Mouse (Mus musculus): ENCODE results near the gene Sgsh. TPM values are rescaled to one million over a fixed set of nuclear protein-coding genes. Genes with fewer than 3 reads are reported as not detected.

The Sgsh gene
- polyA plus RNA-seq, 1 experiment from 2014 or later = 3.7 TPM

GRCm38 (mm10) chr11:119322521-119322920, 32.8 kb downstream of the Sgsh start:
- ATAC-seq = no peak
- Histone ChIP-seq H3K36me3 (ENCODE audit: control insufficient read depth, insufficient read depth) (no peaks in the 10 kb centered on the region), H3K9me3 (ENCODE audit: control insufficient read depth, low read length) (no peaks in the 10 kb centered on the region), H3K27ac (ENCODE audit: low read length) (no peak overlapping the region), H3K9ac (replicated peaks; ENCODE audit: low read depth, low read length) (no peak overlapping the region), H3K4me2 (ENCODE audit: low read length) (no peak overlapping the region), H3K4me1 (replicated peaks; ENCODE audit: control insufficient read depth, insufficient read depth, low read length) (no peaks in the 10 kb centered on the region), H3K27me3 (replicated peaks; ENCODE audit: control insufficient read depth, insufficient read depth, low read length) (no peaks in the 10 kb centered on the region), H3K4me3 (replicated peaks; ENCODE audit: low read length) (no peak overlapping the region)
- 82% methylated on average over 13 of the region's 13 CpGs for WGBS

DNA sequence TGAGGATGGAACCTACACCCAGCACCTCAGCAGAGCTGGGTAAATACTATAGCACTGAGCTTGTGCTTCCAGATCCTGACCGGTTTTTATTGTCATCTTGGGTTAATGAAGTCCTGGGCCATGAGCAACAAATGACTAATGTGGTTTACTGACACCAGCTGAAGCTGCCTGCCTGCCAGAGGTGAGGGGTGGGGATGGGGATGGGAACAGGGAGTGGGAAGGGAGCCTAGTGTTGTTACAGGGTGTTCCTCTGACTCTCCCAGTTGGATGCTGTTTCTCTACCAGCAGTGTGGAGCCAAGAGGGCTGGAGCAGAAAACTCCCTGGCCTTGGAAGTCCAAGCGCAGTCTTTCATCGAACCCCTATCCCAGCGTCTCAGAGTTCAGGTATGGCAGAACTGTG, 38.6 kb downstream of the Sgsh start:
- Histone ChIP-seq H3K4me3 (replicated peaks; ENCODE audit: low read length) (no peak overlapping the region), H3K27me3 (replicated peaks; ENCODE audit: control insufficient read depth, insufficient read depth, low read length) (no peaks in the 10 kb centered on the region), H3K36me3 (ENCODE audit: control insufficient read depth, insufficient read depth) (no peaks in the 10 kb centered on the region), H3K4me2 (ENCODE audit: low read length) (no peak overlapping the region), H3K27ac (ENCODE audit: low read length) (no peak overlapping the region), H3K4me1 (replicated peaks; ENCODE audit: control insufficient read depth, insufficient read depth, low read length) (no peaks in the 10 kb centered on the region), H3K9me3 (ENCODE audit: control insufficient read depth, low read length) (no peaks in the 10 kb centered on the region), H3K9ac (replicated peaks; ENCODE audit: low read depth, low read length) (no peak overlapping the region)
- 79% methylated on average over 4 of the region's 4 CpGs for WGBS
- ATAC-seq = no peak

DNA sequence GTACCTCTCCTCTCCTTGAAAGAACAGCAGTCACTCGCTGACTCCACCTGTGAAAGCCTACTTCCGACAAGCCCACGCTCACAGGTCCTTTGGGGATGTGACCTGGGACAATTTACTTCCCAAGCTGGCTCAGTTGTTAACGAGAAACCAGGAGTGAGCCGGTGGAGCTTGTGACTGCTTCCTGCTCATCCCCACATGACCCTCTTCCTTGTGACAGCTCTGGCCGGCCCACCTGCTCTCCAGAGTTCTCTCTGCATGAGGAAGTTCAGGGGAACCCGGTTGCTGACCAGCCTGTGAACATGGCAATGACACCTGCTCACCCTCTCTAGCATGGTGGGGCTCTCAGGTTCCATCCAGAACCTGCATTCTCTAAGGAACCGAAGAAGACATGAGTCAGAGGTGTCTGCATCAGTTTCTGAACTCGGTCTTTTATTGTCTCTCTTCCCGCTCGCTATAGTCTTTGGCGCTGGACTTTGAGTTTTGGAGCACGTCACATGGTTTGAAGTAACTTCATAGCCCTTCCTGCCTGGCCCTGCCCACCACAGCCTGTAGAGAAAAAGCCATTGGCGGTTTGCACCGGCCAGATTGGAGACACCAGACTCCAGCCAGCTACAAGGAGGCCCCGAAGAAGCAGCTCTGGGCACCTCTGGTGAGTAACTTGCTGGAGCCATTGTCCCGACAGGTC, 40.9 kb downstream of the Sgsh start:
- Histone ChIP-seq H3K9ac (replicated peaks; ENCODE audit: low read depth, low read length) (no peak overlapping the region), H3K4me1 (replicated peaks; ENCODE audit: control insufficient read depth, insufficient read depth, low read length) (no peaks in the 10 kb centered on the region), H3K9me3 (ENCODE audit: control insufficient read depth, low read length) (no peaks in the 10 kb centered on the region), H3K27me3 (replicated peaks; ENCODE audit: control insufficient read depth, insufficient read depth, low read length) (peaks cover 5% of the 10 kb centered on the region; the same call in 1 of the 2 replicates), H3K27ac (ENCODE audit: low read length) (no peak overlapping the region), H3K4me2 (ENCODE audit: low read length) (no peak overlapping the region), H3K4me3 (replicated peaks; ENCODE audit: low read length) (no peak overlapping the region), H3K36me3 (ENCODE audit: control insufficient read depth, insufficient read depth) (no peaks in the 10 kb centered on the region)
- 81% methylated on average over 17 of the region's 17 CpGs for WGBS
- no peak for ATAC-seq

DNA sequence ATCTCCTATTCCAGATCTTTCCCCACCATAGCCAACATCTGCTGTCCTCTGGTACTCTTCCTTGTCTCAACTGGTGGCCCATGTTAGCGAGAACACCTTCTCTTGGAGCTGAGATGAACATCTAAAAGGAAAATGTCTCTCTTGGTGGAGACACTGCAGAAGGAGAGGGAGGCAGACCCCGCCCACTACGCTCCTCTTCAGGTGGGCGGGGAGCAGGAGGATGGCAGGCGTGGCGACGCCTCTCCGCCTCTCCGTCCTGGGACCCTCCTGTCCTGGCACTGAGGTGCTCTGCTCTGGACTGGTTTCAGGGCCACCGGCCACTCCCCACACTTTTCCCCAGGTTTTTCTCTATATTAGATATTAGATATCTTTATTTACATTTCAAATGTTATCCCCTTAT, 44.7 kb downstream of the Sgsh start:
- Histone ChIP-seq H3K4me1 (replicated peaks; ENCODE audit: control insufficient read depth, insufficient read depth, low read length) (no peaks in the 10 kb centered on the region), H3K27ac (ENCODE audit: low read length) (no peak overlapping the region), H3K36me3 (ENCODE audit: control insufficient read depth, insufficient read depth) (no peaks in the 10 kb centered on the region), H3K9ac (replicated peaks; ENCODE audit: low read depth, low read length) (no peak overlapping the region), H3K4me2 (ENCODE audit: low read length) (no peak overlapping the region), H3K4me3 (replicated peaks; ENCODE audit: low read length) (no peak overlapping the region), H3K9me3 (ENCODE audit: control insufficient read depth, low read length) (no peaks in the 10 kb centered on the region), H3K27me3 (replicated peaks; ENCODE audit: control insufficient read depth, insufficient read depth, low read length) (peaks cover 5% of the 10 kb centered on the region; the same call in 1 of the 2 replicates)
- 11% methylated on average over 10 of the region's 10 CpGs for WGBS
- no peak for ATAC-seq

GRCm38 (mm10) chr11:119307916-119308315, 47.4 kb downstream of the Sgsh start:
- Histone ChIP-seq H3K4me3 (replicated peaks; ENCODE audit: low read length) (no peak overlapping the region), H3K4me2 (ENCODE audit: low read length) (no peak overlapping the region), H3K36me3 (ENCODE audit: control insufficient read depth, insufficient read depth) (no peaks in the 10 kb centered on the region), H3K9me3 (ENCODE audit: control insufficient read depth, low read length) (no peaks in the 10 kb centered on the region), H3K9ac (replicated peaks; ENCODE audit: low read depth, low read length) (no peak overlapping the region), H3K4me1 (replicated peaks; ENCODE audit: control insufficient read depth, insufficient read depth, low read length) (no peaks in the 10 kb centered on the region), H3K27ac (ENCODE audit: low read length) (no peak overlapping the region), H3K27me3 (replicated peaks; ENCODE audit: control insufficient read depth, insufficient read depth, low read length) (peaks cover 5% of the 10 kb centered on the region; the same call in 1 of the 2 replicates)
- ATAC-seq = no peak
- WGBS = 37% methylated on average over 11 of the region's 11 CpGs

- no peaks in the 10 kb centered on the region for H3K4me1 ChIP-seq (replicated peaks; ENCODE audit: control insufficient read depth, insufficient read depth, low read length)
- H3K36me3 ChIP-seq (ENCODE audit: control insufficient read depth, insufficient read depth) = no peaks in the 10 kb centered on the region
- no peaks in the 10 kb centered on the region for H3K9me3 ChIP-seq (ENCODE audit: control insufficient read depth, low read length)
- H3K4me3 ChIP-seq (replicated peaks; ENCODE audit: low read length) = no peak within 1 kb of the TSS
- WGBS = 74% methylated on average over 1 of the region's 1 CpGs
- H3K4me2 ChIP-seq (ENCODE audit: low read length) = no peak within 1 kb of the TSS
- peaks cover 5% of the 10 kb centered on the region; the same call in 1 of the 2 replicates for H3K27me3 ChIP-seq (replicated peaks; ENCODE audit: control insufficient read depth, insufficient read depth, low read length)
- H3K27ac ChIP-seq (ENCODE audit: low read length) = no peak within 1 kb of the TSS
- ATAC-seq = no peak
- no peak within 1 kb of the TSS for H3K9ac ChIP-seq (replicated peaks; ENCODE audit: low read depth, low read length)
These were observed 47.8 kb downstream of the Sgsh start, which contains the start of gene Card14 for GRCm38 (mm10) chr11:119307658-119307867. Gene Card14 (plus strand): TSS chr11:119307768.

DNA sequence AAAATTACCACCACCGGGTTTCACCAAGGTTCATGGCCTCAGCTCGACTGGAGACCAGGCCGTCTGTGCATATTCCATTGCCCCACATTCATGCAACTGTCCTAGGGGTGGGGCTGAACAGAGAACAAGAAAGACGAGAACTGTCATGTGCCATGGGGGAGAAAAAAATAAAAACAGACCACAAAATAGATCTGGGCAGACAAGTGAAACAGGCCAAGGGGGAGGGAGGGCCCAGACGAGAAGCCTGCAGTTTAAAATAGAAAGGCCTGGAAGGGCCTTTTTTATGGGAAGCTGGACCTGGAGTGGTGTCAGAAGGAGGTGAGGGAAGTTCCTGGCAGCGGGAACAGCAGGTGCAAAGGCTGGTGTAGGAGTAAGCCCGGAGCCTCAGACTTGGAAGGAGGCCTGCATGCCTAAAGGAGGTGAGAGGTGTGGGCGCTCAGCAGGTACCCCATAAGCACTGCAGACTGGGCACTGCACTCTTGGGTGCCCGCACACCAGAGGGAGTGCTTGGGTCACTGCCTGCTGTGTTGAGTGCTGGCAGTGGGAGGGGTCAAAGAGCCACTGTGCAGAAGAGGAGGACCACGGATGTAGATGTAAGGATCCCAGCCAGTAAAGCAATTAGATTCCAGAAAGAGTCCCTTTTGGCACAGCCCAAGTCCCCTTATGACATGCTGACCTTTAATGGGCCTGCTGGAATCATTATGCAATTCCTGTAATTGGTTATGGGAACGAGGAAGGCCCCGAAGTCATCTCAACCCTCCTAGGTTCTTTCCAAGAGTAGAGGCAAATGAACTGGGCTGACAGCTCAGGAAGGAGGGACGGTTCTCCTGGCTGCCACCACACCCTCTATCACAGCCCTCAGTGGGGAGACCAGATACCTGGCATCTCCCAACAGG, 48.3 kb downstream of the Sgsh start:
- no peaks in the 10 kb centered on the region for H3K36me3 ChIP-seq (ENCODE audit: control insufficient read depth, insufficient read depth)
- H3K9ac ChIP-seq (replicated peaks; ENCODE audit: low read depth, low read length) = no peak overlapping the region
- ATAC-seq = no peak
- H3K9me3 ChIP-seq (ENCODE audit: control insufficient read depth, low read length) = no peaks in the 10 kb centered on the region
- 66% methylated on average over 13 of the region's 13 CpGs for WGBS
- no peak overlapping the region for H3K27ac ChIP-seq (ENCODE audit: low read length)
- H3K4me2 ChIP-seq (ENCODE audit: low read length) = no peak overlapping the region
- H3K4me3 ChIP-seq (replicated peaks; ENCODE audit: low read length) = no peak overlapping the region
- peaks cover 5% of the 10 kb centered on the region; the same call in 1 of the 2 replicates for H3K27me3 ChIP-seq (replicated peaks; ENCODE audit: control insufficient read depth, insufficient read depth, low read length)
- no peaks in the 10 kb centered on the region for H3K4me1 ChIP-seq (replicated peaks; ENCODE audit: control insufficient read depth, insufficient read depth, low read length)

- H3K27ac ChIP-seq (ENCODE audit: low read length) = no peak overlapping the region
- no peak overlapping the region for H3K4me3 ChIP-seq (replicated peaks; ENCODE audit: low read length)
- H3K9ac ChIP-seq (replicated peaks; ENCODE audit: low read depth, low read length) = no peak overlapping the region
- peaks cover 4% of the 10 kb centered on the region for H3K4me1 ChIP-seq (replicated peaks; ENCODE audit: control insufficient read depth, insufficient read depth, low read length)
- H3K36me3 ChIP-seq (ENCODE audit: control insufficient read depth, insufficient read depth) = no peaks in the 10 kb centered on the region
- peaks cover 2% of the 10 kb centered on the region; the same call in 1 of the 2 replicates for H3K27me3 ChIP-seq (replicated peaks; ENCODE audit: control insufficient read depth, insufficient read depth, low read length)
- no peaks in the 10 kb centered on the region for H3K9me3 ChIP-seq (ENCODE audit: control insufficient read depth, low read length)
- ATAC-seq = 0 out of 2 replicates have a peak, but pooled peaks have one; percentile 43
- H3K4me2 ChIP-seq (ENCODE audit: low read length) = no peak overlapping the region
- 44% methylated on average over 16 of the region's 16 CpGs for WGBS
These were observed 50.2 kb downstream of the Sgsh start for GRCm38 (mm10) chr11:119304904-119305712.

DNA sequence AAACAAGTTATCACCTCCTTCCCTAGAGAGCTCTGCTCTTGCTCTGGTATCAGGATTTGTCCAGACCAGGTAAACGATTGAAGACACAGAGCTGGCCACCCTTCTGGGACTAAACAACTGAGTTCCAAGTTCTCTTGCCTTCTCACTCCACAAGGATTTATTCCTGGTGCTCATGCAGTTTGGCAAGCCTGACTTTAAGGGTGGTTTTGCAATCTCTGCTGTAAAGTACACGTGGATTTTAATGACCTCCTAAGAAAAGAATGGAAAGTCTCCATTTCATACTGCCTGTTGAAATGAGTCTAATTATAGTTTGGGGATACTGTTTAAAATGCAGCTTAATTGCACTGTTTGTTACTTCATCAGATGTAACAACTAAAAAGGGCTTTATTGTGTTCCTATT, 54.4 kb downstream of the Sgsh start:
- no peak overlapping the region for H3K4me3 ChIP-seq (replicated peaks; ENCODE audit: low read length)
- WGBS = 14% methylated on average over 2 of the region's 2 CpGs
- H3K27me3 ChIP-seq (replicated peaks; ENCODE audit: control insufficient read depth, insufficient read depth, low read length) = no peaks in the 10 kb centered on the region
- H3K36me3 ChIP-seq (ENCODE audit: control insufficient read depth, insufficient read depth) = peaks cover 11% of the 10 kb centered on the region
- H3K9ac ChIP-seq (replicated peaks; ENCODE audit: low read depth, low read length) = no peak overlapping the region
- H3K4me2 ChIP-seq (ENCODE audit: low read length) = no peak overlapping the region
- no peaks in the 10 kb centered on the region for H3K9me3 ChIP-seq (ENCODE audit: control insufficient read depth, low read length)
- H3K4me1 ChIP-seq (replicated peaks; ENCODE audit: control insufficient read depth, insufficient read depth, low read length) = peaks cover 19% of the 10 kb centered on the region
- ATAC-seq = no peak
- no peak overlapping the region for H3K27ac ChIP-seq (ENCODE audit: low read length)

Measured in forebrain, embryonic 16.5 days (tissue).